ENCODE assay signal across 8 mouse cellular contexts in the genomic region with DNA sequence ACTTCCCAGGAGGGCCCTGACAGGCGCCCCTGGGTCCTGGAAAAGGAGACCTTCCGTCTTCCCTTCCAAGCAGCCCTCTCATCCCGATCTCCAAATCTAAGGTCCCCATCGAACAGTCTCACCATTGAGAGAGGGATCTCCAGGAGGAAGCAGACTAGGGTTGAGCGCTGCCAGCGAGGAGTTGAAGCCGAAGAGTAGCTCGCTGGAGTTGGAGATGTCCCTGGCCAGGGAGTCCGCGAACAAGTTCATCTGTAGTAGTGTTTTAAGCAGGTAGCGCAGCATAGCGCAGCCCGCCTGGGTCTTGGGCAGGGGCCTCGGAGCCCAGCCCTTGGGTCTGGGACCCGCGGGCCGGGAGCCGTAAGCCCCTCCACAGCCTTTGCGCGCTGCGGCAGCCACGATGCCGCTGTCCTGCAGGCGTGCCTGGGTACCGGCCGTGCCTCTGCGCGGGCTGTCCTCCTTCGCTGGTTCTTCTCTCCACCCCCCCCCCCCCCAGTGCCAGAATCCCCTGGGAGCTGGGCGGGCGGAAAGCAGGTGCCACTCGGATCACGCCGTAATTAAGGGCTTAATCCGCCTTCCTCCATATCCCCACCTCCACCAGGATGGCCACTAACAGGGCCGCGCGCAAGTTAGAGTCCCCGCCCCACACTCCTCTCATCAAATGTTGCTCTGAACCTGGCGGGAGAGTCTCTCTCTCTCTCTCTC. TPM values are rescaled to one million over a fixed set of nuclear protein-coding genes. Genes with fewer than 3 reads are reported as not detected.
DNase-seq lines count a peak whose midpoint lies in the region; ATAC-seq and TF ChIP-seq lines count a peak whose summit lies in the region.

A gene (minus strand): TSS at position 527 of the 702 bp plus-strand sequence.

- no peaks in the 10 kb centered on the region for H3K9me3 ChIP-seq in heart, embryonic 15.5 days (replicated peaks)
- no peaks in the 10 kb centered on the region for H3K9me3 ChIP-seq in ES-E14 (ENCODE audit: control insufficient read depth, insufficient read depth, low read depth, low read length)
- no peaks in the 10 kb centered on the region for H3K9me3 ChIP-seq in forebrain, embryonic 15.5 days
- no peaks in the 10 kb centered on the region for H3K9me3 ChIP-seq in limb, embryonic 14.5 days (ENCODE audit: control insufficient read depth, low read length)

- H3K9ac ChIP-seq in heart, embryonic 15.5 days, result peak within 1 kb of the TSS; percentile 17; the same call in 1 of the 2 replicates
- H3K9ac ChIP-seq in ES-E14 (ENCODE audit: insufficient read depth, low read depth, low read length, poor library complexity, severe bottlenecking), result peak within 1 kb of the TSS; percentile 13; the same call in 1 of the 2 replicates
- peak within 1 kb of the TSS; percentile 28 for H3K9ac ChIP-seq in forebrain, embryonic 15.5 days (replicated peaks)
- H3K9ac ChIP-seq in limb, embryonic 14.5 days (ENCODE audit: low read depth, low read length, severe bottlenecking), result no peak within 1 kb of the TSS

- no peak for DNase-seq in heart, postnatal 25 days (ENCODE audit: low spot score)
- DNase-seq in ES-E14 (ENCODE audit: low read depth, low spot score), result no peak
- no peak for DNase-seq in limb, embryonic 14.5 days (ENCODE audit: low spot score)
- DNase-seq in cerebellum, adult 2 months, result no peak
- no peak for DNase-seq in cerebellum, adult 9-11 months

- in situ Hi-C loops in ES-E14 (cut with MboI; ENCODE audit: low sequenced_read_pairs in 2 of 2, unreplicated experiment in 2 of 2), result loop anchor here in 1 of 2 experiments (10.0 kb wide), 1 partner anchor 112 kb away; no protein-coding TSS in a partner anchor

- peaks cover 80% of the 10 kb centered on the region for H3K27me3 ChIP-seq in heart, embryonic 15.5 days
- H3K27me3 ChIP-seq in forebrain, embryonic 15.5 days, result peaks cover 53% of the 10 kb centered on the region
- H3K27me3 ChIP-seq in limb, embryonic 14.5 days (ENCODE audit: control insufficient read depth, insufficient read depth, low read length), result peaks cover 78% of the 10 kb centered on the region
- peaks cover 5% of the 10 kb centered on the region; the same call in 1 of the 2 replicates for H3K27me3 ChIP-seq in cerebellum, adult 2 months (ENCODE audit: control insufficient read depth, insufficient read depth, low read length)

- no peaks in the 10 kb centered on the region for H3K36me3 ChIP-seq in heart, embryonic 15.5 days
- H3K36me3 ChIP-seq in ES-E14 (ENCODE audit: control insufficient read depth, insufficient read depth, low read length, poor library complexity, severe bottlenecking), result no peaks in the 10 kb centered on the region
- H3K36me3 ChIP-seq in forebrain, embryonic 15.5 days, result no peaks in the 10 kb centered on the region
- no peaks in the 10 kb centered on the region for H3K36me3 ChIP-seq in limb, embryonic 14.5 days (ENCODE audit: control insufficient read depth, insufficient read depth, low read length)

- no peak for TF ChIP-seq CTCF in cerebellum, adult 2 months (IDR thresholded peaks at IDR 0.05; ENCODE audit: borderline replicate concordance, insufficient read depth, low read depth, low read length)

- ATAC-seq in heart, embryonic 15.5 days (replicated peaks; ENCODE audit: insufficient number of reproducible peaks, insufficient read depth, low FRiP score, low read depth), result peak; percentile 16; the same call in 1 of the 2 replicates
- 0 out of 2 replicates have a peak, but pooled peaks have one; percentile 15 for ATAC-seq in forebrain, embryonic 15.5 days (replicated peaks)
- ATAC-seq in limb, embryonic 14.5 days (ENCODE audit: low FRiP score, low read depth), result no peak
- ATAC-seq in erythroid progenitor cell, adult 5-6 weeks (replicated peaks; ENCODE audit: low FRiP score, poor library complexity, severe bottlenecking), result no peak

- peaks cover 21% of the 10 kb centered on the region for H3K4me1 ChIP-seq in heart, embryonic 15.5 days (replicated peaks)
- H3K4me1 ChIP-seq in ES-E14 (ENCODE audit: control insufficient read depth in 2 of 2, insufficient read depth in 2 of 2, low read length in 2 of 2, poor library complexity in 1 of 2), result peaks cover 3 to 8% of the 10 kb centered on the region in 2 experiments; a peak in 2 of 4 replicates
- H3K4me1 ChIP-seq in forebrain, embryonic 15.5 days, result peaks cover 36% of the 10 kb centered on the region
- H3K4me1 ChIP-seq in limb, embryonic 14.5 days (ENCODE audit: control insufficient read depth, insufficient read depth, low read length), result peaks cover 9% of the 10 kb centered on the region; the same call in 1 of the 2 replicates
- H3K4me1 ChIP-seq in cerebellum, adult 2 months (ENCODE audit: control insufficient read depth, insufficient read depth, low read length), result peaks cover 4% of the 10 kb centered on the region; the same call in 1 of the 2 replicates

- intact Hi-C loops in heart, postnatal 25 days (cut with DNase I), result loop anchor here (2.0 to 5.0 kb wide), 2 partner anchors 28 to 499 kb away; no protein-coding TSS in a partner anchor

- WGBS in heart, embryonic 15.5 days, result under 1% methylated on average over 40 of the region's 40 CpGs
- WGBS in forebrain, embryonic 15.5 days, result under 1% methylated on average over 39 of the region's 40 CpGs
- 2% methylated on average over 33 of the region's 40 CpGs for WGBS in limb, embryonic 14.5 days
- WGBS in cerebellum, adult 2 months, result 2% methylated on average over 40 of the region's 40 CpGs

- no peak for TF ChIP-seq POLR2A in limb, embryonic 14.5 days (IDR thresholded peaks at IDR 0.05; ENCODE audit: borderline replicate concordance, extremely low read depth, insufficient read depth, insufficient read length)
- no peak for TF ChIP-seq POLR2A in cerebellum, adult 2 months (IDR thresholded peaks at IDR 0.05; ENCODE audit: borderline replicate concordance, insufficient read depth, low read length)

- H3K27ac ChIP-seq in heart, embryonic 15.5 days, result no peak within 1 kb of the TSS
- no peak within 1 kb of the TSS for H3K27ac ChIP-seq in ES-E14 (ENCODE audit: insufficient read depth, low read depth, low read length, poor library complexity, severe bottlenecking)
- H3K27ac ChIP-seq in forebrain, embryonic 15.5 days (replicated peaks), result no peak within 1 kb of the TSS
- H3K27ac ChIP-seq in limb, embryonic 14.5 days (replicated peaks; ENCODE audit: low read depth, low read length), result no peak within 1 kb of the TSS
- no peak within 1 kb of the TSS for H3K27ac ChIP-seq in cerebellum, adult 2 months (ENCODE audit: insufficient read depth, low read length)

- peak within 1 kb of the TSS; percentile 65 for H3K4me2 ChIP-seq in heart, embryonic 15.5 days
- peak within 1 kb of the TSS; percentile 67 for H3K4me2 ChIP-seq in forebrain, embryonic 15.5 days (replicated peaks)
- peak within 1 kb of the TSS; percentile 52 for H3K4me2 ChIP-seq in limb, embryonic 14.5 days (replicated peaks; ENCODE audit: low read depth, low read length, severe bottlenecking)

- H3K4me3 ChIP-seq in heart, embryonic 15.5 days, result peak within 1 kb of the TSS; percentile 41
- H3K4me3 ChIP-seq in ES-E14 (ENCODE audit: insufficient read depth in 1 of 2, low read depth in 1 of 2, low read length in 2 of 2, poor library complexity in 1 of 2, severe bottlenecking in 1 of 2), result peak within 1 kb of the TSS; percentile 37 to 62
- H3K4me3 ChIP-seq in forebrain, embryonic 15.5 days, result peak within 1 kb of the TSS; percentile 43
- H3K4me3 ChIP-seq in limb, embryonic 14.5 days (replicated peaks; ENCODE audit: low read length), result peak within 1 kb of the TSS; percentile 30
- H3K4me3 ChIP-seq in cerebellum, adult 2 months (replicated peaks; ENCODE audit: insufficient read depth, low read depth, low read length), result no peak within 1 kb of the TSS

TF ChIP-seq in ES-E14, 5 proteins besides CTCF, POLR2A, EP300 and RAD21:
- TF ChIP-seq MAFK (IDR thresholded peaks at IDR 0.05; ENCODE audit: insufficient read depth, low read depth, low read length) (no peak), CHD2 (IDR thresholded peaks at IDR 0.05; ENCODE audit: low read depth, low read length) (no peak), ZNF384 (IDR thresholded peaks at IDR 0.05; ENCODE audit: low read depth, low read length) (no peak), ZC3H11A (IDR thresholded peaks at IDR 0.05; ENCODE audit: borderline replicate concordance, low read depth, low read length) (no peak), HCFC1 (IDR thresholded peaks at IDR 0.05; ENCODE audit: borderline replicate concordance, insufficient read depth, low read length) (no peak)

RNA-seq across cellular contexts. Expression of the gene that starts here (rescaled TPM):
- polyA plus RNA-seq in heart, embryonic 15.5 days (2015; fragmentation: Nextera tagmentation; extraction: Ambion mirVana), result 0.11 and 0.13 TPM in 2 replicates
- total RNA-seq in heart, postnatal 25 days (2021), result not detected
- 1.2 and 1.4 TPM in 2 replicates for total RNA-seq in ES-E14 (2012; rRNA removed)
- polyA plus RNA-seq in forebrain, embryonic 15.5 days (2015; fragmentation: Nextera tagmentation; extraction: Ambion mirVana), result 1.6 and 3.1 TPM in 2 replicates
- 0.39 and 0.87 TPM in 2 replicates for polyA plus RNA-seq in limb, embryonic 14.5 days (2012; rRNA removed)
- polyA plus RNA-seq in limb, embryonic 14.5 days (2014; fragmentation: Nextera tagmentation; extraction: Ambion mirVana), result 0.07 and 0.21 TPM in 2 replicates
- polyA plus RNA-seq in cerebellum, adult 2 months (2012; rRNA removed), result 1.3 and 1.4 TPM in 2 replicates
- not detected in 2 replicates for total RNA-seq in erythroid progenitor cell, adult 5-6 weeks (2015; ENCODE audit: low replicate concordance)
- not detected in 2 replicates for total RNA-seq in erythroid progenitor cell, adult 5-6 weeks (2017; ENCODE audit: low replicate concordance)

Comparison
In these comparisons a context has a peak if more than half of its experiments do, and no peak if none do; other contexts are left out.
1. Peak in ATAC-seq, H3K4me3 ChIP-seq, H3K9ac ChIP-seq and H3K4me2 ChIP-seq in heart, embryonic 15.5 days; RNA of the gene not detected or under 1 TPM.